Mouse (Mus musculus): ENCODE measurements at regions not wholly inside any gene's neighbourhood (a gene's known extent, or its start where the extent isn't known, plus 50 kb on each side); places are given as distances from the start of the nearest gene placed in this dataset.

DNA sequence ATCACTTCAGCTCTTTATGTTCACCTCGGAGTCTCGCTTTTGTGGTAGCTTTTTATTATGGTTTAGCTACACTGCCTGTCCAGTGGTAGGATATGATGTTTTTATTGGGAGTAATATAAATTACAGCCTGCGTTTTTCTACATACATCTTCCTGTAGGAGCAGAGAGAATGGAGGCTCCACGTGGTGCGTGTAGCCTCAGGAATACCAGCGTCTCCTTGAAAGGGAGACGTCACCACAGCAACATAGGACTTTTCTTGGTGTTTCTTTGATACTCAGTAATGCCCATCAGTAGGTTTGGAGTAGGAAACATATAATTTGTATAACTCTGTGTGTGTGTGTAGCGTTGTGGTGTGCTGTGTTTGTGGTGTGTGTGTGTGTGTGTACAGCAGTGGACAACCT is 150.7 kb downstream of the Ndufs4 start:
- TF ChIP-seq CTCF (IDR thresholded peaks at IDR 0.05; ENCODE audit: low read depth) (no peak), EP300 (IDR thresholded peaks at IDR 0.05; ENCODE audit: low read depth) (no peak)

All from heart, postnatal 0 days (tissue).